Mouse (Mus musculus) midbrain, embryonic 12.5 days (tissue): ENCODE data around the gene Kif2c. TPM values are rescaled to one million over a fixed set of nuclear protein-coding genes. Genes with fewer than 3 reads are reported as not detected.
A peak's percentile ranks its signal among the peaks of the same experiment; 100 is the strongest.

Experiments used
- ATAC-seq: fragments of 200-750 bp; cut with Nextera tagmentation; 2 replicates; pipeline ENCODE4 v1.8.0; 2017; ENCODE audit warnings: low read depth, moderate TSS enrichment, moderate library complexity; ENCODE audit not compliant: low FRiP score
- H3K27ac ChIP-seq: fragments of 300-500 bp; sonication (generic); replicated peaks from 2 replicates; pipeline ENCODE4 v1.5.1; 2016; ENCODE audit warnings: mild to moderate bottlenecking
- H3K27me3 ChIP-seq: fragments of 300-500 bp; sonication (generic); 2 replicates; pipeline ENCODE4 v1.6.1; 2016; ENCODE audit warnings: mild to moderate bottlenecking
- H3K36me3 ChIP-seq: fragments of 300-500 bp; sonication (generic); 2 replicates; pipeline ENCODE4 v1.6.1; 2016
- H3K4me1 ChIP-seq: fragments of 300-500 bp; sonication (generic); 2 replicates; pipeline ENCODE4 v1.6.1; 2016
- H3K4me2 ChIP-seq: fragments of 300-500 bp; sonication (generic); replicated peaks from 2 replicates; pipeline ENCODE4 v1.6.1; 2016; ENCODE audit warnings: mild to moderate bottlenecking, moderate library complexity
- H3K4me3 ChIP-seq: fragments of 300-500 bp; sonication (generic); 2 replicates; pipeline ENCODE4 v1.5.1; 2016; ENCODE audit warnings: mild to moderate bottlenecking
- H3K9ac ChIP-seq: fragments of 300-500 bp; sonication (generic); replicated peaks from 2 replicates; pipeline ENCODE4 v1.6.1; 2016; ENCODE audit warnings: mild to moderate bottlenecking, moderate library complexity
- H3K9me3 ChIP-seq: fragments of 300-500 bp; sonication (generic); 2 replicates; pipeline ENCODE4 v1.6.1; 2016; ENCODE audit warnings: mild to moderate bottlenecking
- WGBS: fragments of 180-500 bp; shearing (Covaris S2); methylation state at CpG from one replicate; pipeline ENCODE4 v1.1.7; 2016; 5-methylcytosine and 5-hydroxymethylcytosine counted together
- polyA plus RNA-seq: library from polyadenylated mRNA; unstranded; fragments of >200 nt; fragmentation: Nextera tagmentation; extraction: Ambion mirVana; gene quantifications from 2 replicates; pipeline ENCODE4 v1.2.1, GENCODE M21; 2016

Gene Kif2c
- polyA plus RNA-seq, 1 experiment from 2014 or later, result 73.7 TPM

DNA sequence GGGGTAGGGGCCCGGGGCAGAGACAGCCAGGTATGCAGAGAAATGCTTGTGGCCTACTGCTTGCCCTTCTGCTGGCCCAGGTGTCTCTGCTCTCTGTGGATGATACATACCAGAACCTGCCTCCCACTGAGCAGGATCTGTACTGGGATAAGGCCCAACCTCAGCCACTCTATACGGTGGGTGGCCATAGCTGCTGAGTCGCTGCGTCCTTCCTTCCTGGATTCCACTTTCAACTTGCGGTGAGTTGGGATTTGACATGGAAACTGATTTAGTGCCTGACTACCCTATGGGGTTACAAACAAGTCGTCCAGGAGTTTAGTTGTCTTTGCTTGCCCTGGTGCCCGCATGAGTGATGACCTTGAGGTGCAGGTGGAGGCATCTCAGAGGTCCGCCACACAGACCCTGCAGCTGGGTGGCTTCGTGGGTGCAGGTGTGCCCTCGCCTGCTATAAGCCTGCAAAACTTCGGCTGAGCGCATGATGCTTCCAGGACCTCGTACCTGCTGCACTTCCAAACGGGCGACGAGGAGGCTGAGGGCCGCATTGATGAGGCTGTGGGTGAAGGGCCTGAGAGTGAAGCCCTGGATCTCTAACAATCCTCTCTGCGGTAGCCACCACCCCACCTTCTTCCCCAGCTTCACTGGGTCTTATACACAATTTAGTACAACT is 34.3 kb downstream of the Kif2c start:
- H3K4me1 ChIP-seq, result peaks cover under 1% of the 10 kb centered on the region; the same call in 1 of the 2 replicates
- 88% methylated on average over 18 of the region's 18 CpGs for WGBS
- H3K4me2 ChIP-seq, result no peak overlapping the region
- H3K9ac ChIP-seq, result no peak overlapping the region
- peaks cover 41% of the 10 kb centered on the region for H3K36me3 ChIP-seq
- H3K27ac ChIP-seq, result 0 out of 2 replicates have a peak overlapping the region, but pooled peaks have one; percentile 7
- H3K4me3 ChIP-seq, result no peak overlapping the region
- H3K9me3 ChIP-seq, result no peaks in the 10 kb centered on the region
- ATAC-seq, result no peak
- 0 out of 2 replicates have a peak, but pooled peaks cover 1% of the 10 kb centered on the region for H3K27me3 ChIP-seq

DNA sequence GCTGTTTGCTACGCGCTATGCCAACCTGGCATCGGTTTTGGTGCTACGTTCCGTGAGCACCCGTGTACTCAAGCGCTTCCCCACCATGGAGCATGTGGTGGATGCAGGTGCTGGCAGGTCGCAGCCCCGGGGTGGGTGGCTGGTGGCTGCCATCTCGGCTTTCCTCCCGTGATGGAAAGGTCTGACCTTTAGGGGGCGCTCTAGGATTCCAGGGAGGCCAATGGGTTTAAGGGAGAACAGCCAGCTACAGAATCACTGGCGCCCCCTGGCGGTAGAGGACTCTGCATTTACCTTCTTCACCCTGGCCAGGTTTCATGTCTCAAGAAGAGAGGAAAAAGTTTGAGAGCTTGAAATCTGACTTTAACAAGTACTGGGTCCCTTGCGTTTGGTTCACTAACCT is 36.3 kb downstream of the Kif2c start:
- Histone ChIP-seq H3K9me3 (no peaks in the 10 kb centered on the region), H3K36me3 (peaks cover 23% of the 10 kb centered on the region), H3K4me2 (no peak overlapping the region), H3K4me3 (no peak overlapping the region), H3K27me3 (peaks cover 13% of the 10 kb centered on the region; the same call in 1 of the 2 replicates), H3K27ac (no peak overlapping the region), H3K9ac (no peak overlapping the region), H3K4me1 (no peaks in the 10 kb centered on the region)
- WGBS, result 28% methylated on average over 15 of the region's 15 CpGs
- ATAC-seq, result no peak

GRCm38 (mm10) chr4:117145248-117145647 is 37.2 kb downstream of the Kif2c start:
- Histone ChIP-seq H3K4me3 (no peak overlapping the region), H3K36me3 (peaks cover 14% of the 10 kb centered on the region), H3K4me2 (no peak overlapping the region), H3K9me3 (no peaks in the 10 kb centered on the region), H3K27ac (no peak overlapping the region), H3K9ac (no peak overlapping the region), H3K4me1 (no peaks in the 10 kb centered on the region), H3K27me3 (peaks cover 13% of the 10 kb centered on the region)
- 91% methylated on average over 13 of the region's 13 CpGs for WGBS
- no peak for ATAC-seq

DNA sequence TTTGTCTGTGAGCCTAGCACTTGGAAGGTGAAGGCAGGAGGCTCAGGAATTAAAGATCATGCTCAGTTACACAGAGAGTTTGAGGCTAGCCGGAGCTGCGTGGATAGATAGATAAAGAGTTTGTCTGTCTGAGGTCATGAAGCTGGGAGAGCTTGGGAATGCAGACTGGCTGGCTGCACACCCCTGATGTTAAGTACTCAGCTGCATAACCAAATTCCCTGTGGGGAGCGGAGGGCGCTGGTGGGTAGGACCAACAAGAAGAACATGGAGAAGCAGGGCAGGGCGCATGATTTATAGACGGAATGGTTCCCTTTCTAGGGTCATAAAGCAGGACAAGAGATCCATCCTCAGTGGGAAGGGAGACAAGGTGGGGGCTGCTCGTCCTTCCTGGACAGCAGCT is 39.4 kb downstream of the Kif2c start:
- Histone ChIP-seq H3K27me3 (peaks cover 13% of the 10 kb centered on the region), H3K9me3 (no peaks in the 10 kb centered on the region), H3K4me2 (no peak overlapping the region), H3K4me1 (no peaks in the 10 kb centered on the region), H3K36me3 (no peaks in the 10 kb centered on the region), H3K4me3 (no peak overlapping the region), H3K27ac (no peak overlapping the region), H3K9ac (no peak overlapping the region)
- ATAC-seq, result no peak
- 70% methylated on average over 7 of the region's 7 CpGs for WGBS

DNA sequence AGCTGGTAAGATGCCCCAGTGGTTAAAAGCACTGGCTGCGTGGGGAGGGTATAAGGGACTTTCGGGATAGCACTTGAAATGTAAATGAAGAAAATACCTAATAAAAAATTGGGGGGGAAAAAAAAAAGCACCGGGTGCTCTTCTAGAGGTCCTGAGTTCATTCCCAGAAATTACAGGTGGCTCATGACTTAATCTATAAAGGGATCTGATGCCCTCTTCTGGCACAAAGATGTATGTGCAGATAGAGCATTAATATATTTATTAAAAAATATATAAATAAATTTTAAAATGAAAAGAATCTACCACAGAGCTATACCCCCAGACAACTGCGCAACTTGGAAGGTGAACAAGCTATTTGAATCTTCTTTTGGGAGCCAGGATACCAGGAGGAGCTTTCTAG is 41.8 kb downstream of the Kif2c start:
- H3K27ac ChIP-seq, result no peak overlapping the region
- H3K4me1 ChIP-seq, result no peaks in the 10 kb centered on the region
- no peak overlapping the region for H3K9ac ChIP-seq
- WGBS, result 43% methylated on average over 4 of the region's 4 CpGs
- ATAC-seq, result no peak
- H3K27me3 ChIP-seq, result peaks cover 16% of the 10 kb centered on the region
- no peak overlapping the region for H3K4me3 ChIP-seq
- H3K36me3 ChIP-seq, result no peaks in the 10 kb centered on the region
- no peak overlapping the region for H3K4me2 ChIP-seq
- no peaks in the 10 kb centered on the region for H3K9me3 ChIP-seq

- ATAC-seq, result peak; percentile 52; the same call in 1 of the 2 replicates
- H3K27ac ChIP-seq, result no peak overlapping the region
- 5% methylated on average over 2 of the region's 2 CpGs for WGBS
Measured at GRCm38 (mm10) chr4:117139217-117139612, 43.2 kb downstream of the Kif2c start.

GRCm38 (mm10) chr4:117138295-117139216 is 43.9 kb downstream of the Kif2c start:
- 70% methylated on average over 16 of the region's 17 CpGs for WGBS

More at GRCm38 (mm10) chr4:117139217-117139612, 43.2 kb downstream of the Kif2c start:
- Histone ChIP-seq H3K4me2 (no peak overlapping the region), H3K4me1 (peaks cover 1% of the 10 kb centered on the region), H3K9me3 (no peaks in the 10 kb centered on the region), H3K36me3 (no peaks in the 10 kb centered on the region), H3K9ac (no peak overlapping the region), H3K4me3 (no peak overlapping the region), H3K27me3 (peaks cover 18% of the 10 kb centered on the region)

GRCm38 (mm10) chr4:117136034-117136433 is 46.4 kb downstream of the Kif2c start:
- Histone ChIP-seq H3K36me3 (no peaks in the 10 kb centered on the region), H3K27me3 (peaks cover 5% of the 10 kb centered on the region; the same call in 1 of the 2 replicates), H3K9me3 (no peaks in the 10 kb centered on the region), H3K4me3 (no peak overlapping the region), H3K4me1 (peaks cover 24% of the 10 kb centered on the region), H3K27ac (no peak overlapping the region), H3K9ac (no peak overlapping the region), H3K4me2 (no peak overlapping the region)
- ATAC-seq, result no peak
- 23% methylated on average over 8 of the region's 8 CpGs for WGBS

More at GRCm38 (mm10) chr4:117138295-117139216, 43.9 kb downstream of the Kif2c start:
- peaks cover 4% of the 10 kb centered on the region for H3K4me1 ChIP-seq
- H3K4me3 ChIP-seq, result no peak overlapping the region
- H3K27me3 ChIP-seq, result peaks cover 18% of the 10 kb centered on the region
- H3K27ac ChIP-seq, result no peak overlapping the region
- no peak for ATAC-seq
- H3K4me2 ChIP-seq, result no peak overlapping the region
- H3K9me3 ChIP-seq, result no peaks in the 10 kb centered on the region
- H3K9ac ChIP-seq, result no peak overlapping the region
- no peaks in the 10 kb centered on the region for H3K36me3 ChIP-seq

DNA sequence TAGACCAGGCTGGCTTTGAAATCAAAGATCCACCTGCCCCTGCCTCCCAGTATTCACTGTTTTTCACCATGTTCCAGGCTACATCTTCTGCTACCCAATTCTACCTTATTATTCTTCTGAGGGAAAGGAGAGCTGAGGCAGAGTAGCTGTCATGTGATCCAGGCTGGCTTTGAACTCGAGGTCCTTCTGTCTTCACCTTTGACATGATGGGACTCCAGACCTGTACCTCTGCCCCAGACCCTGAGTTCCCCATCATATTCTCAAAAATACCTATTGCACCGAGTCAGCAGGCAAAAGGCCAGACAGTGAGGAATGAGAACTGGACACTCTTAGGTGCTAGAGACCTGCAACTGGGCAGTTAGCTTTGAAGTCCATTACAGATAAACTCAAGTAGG is 47.8 kb downstream of the Kif2c start:
- 0 out of 2 replicates have a peak, but pooled peaks cover 5% of the 10 kb centered on the region for H3K36me3 ChIP-seq
- peak overlapping the region; percentile 84; the same call in 1 of the 2 replicates for H3K4me2 ChIP-seq
- ATAC-seq, result no peak

DNA sequence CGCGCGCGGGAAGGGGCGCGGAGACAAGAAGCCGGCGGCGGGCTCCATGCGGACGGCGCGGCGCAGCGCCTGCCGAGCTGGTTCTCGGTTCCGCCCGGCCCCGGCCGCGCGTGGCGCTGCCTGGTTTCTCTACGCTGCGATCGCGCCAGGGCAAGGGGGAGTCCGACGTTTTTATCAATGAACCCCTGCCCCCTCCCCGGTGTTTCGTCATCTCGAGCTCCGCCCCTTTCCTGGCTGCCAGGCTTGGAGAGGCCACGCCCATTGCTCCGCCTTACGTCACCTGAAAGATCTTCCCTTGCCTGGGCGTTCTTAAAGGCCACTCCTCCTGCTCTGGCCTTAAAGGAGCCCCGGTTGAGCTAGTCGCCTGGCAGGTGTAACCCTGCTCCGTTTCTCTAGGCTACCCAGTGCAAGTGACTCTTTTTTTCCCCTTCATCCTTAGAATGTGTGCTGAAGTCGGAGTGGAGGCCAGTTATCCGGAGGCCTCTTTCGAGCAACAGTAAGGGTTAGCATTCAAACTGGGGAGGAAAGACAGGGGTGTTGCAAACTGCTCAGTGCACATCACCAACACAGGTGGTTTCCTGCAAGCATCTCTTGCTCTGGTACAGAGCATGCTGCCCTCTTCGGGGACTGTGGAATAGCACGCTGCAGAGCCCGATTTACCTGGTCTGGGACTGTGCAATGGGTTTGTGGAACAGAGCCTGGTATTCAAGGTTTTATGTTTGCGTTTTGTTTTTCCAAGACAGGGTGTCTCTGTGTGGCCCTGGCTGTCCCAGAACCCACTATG is 48.4 kb downstream of the Kif2c start, which contains the start of gene Plk3:
TSS of gene Plk3 (minus strand) at position 147 of the 784 bp plus-strand sequence.
- WGBS, result 1% methylated on average over 48 of the region's 48 CpGs
- ATAC-seq, result peak; percentile 84
- H3K9me3 ChIP-seq, result no peaks in the 10 kb centered on the region

More for the DNA sequence above, 47.8 kb downstream of the Kif2c start:
- H3K27me3 ChIP-seq, result peaks cover 5% of the 10 kb centered on the region; the same call in 1 of the 2 replicates
- H3K9ac ChIP-seq, result peak overlapping the region; percentile 48; the same call in 1 of the 2 replicates
- 36% methylated on average over 2 of the region's 2 CpGs for WGBS
- 0 out of 2 replicates have a peak overlapping the region, but pooled peaks have one; percentile 44 for H3K27ac ChIP-seq
- peak overlapping the region; percentile 88; the same call in 1 of the 2 replicates for H3K4me3 ChIP-seq
- no peaks in the 10 kb centered on the region for H3K9me3 ChIP-seq
- peaks cover 36% of the 10 kb centered on the region for H3K4me1 ChIP-seq

GRCm38 (mm10) chr4:117133366-117133796 is 49.1 kb downstream of the Kif2c start:
- H3K36me3 ChIP-seq, result peaks cover 14% of the 10 kb centered on the region
- no peaks in the 10 kb centered on the region for H3K9me3 ChIP-seq
- under 1% methylated on average over 42 of the region's 42 CpGs for WGBS
- peaks cover 5% of the 10 kb centered on the region; the same call in 1 of the 2 replicates for H3K27me3 ChIP-seq
- H3K4me3 ChIP-seq, result peak overlapping the region; percentile 88
- peak overlapping the region; percentile 71 for H3K27ac ChIP-seq
- peak overlapping the region; percentile 78 for H3K9ac ChIP-seq
- H3K4me2 ChIP-seq, result peak overlapping the region; percentile 84
- ATAC-seq, result peak; percentile 32
- peaks cover 36% of the 10 kb centered on the region for H3K4me1 ChIP-seq

More for the DNA sequence above, 48.4 kb downstream of the Kif2c start, which contains the start of gene Plk3:
- Histone ChIP-seq H3K4me3 (peak within 1 kb of the TSS; percentile 88), H3K4me1 (peaks cover 36% of the 10 kb centered on the region), H3K4me2 (peak within 1 kb of the TSS; percentile 84), H3K36me3 (peaks cover 8% of the 10 kb centered on the region), H3K27me3 (peaks cover 5% of the 10 kb centered on the region; the same call in 1 of the 2 replicates), H3K9ac (peak within 1 kb of the TSS; percentile 78), H3K27ac (peak within 1 kb of the TSS; percentile 71)
